Mouse (Mus musculus): Measurements from ENCODE around the gene Dip2b.
"Not testable (repeated sequence)": the region's sequence is repeated elsewhere in the genome, so short reads cannot be mapped to it uniquely, and the experiment has no call there.

Dip2b gene

DNA sequence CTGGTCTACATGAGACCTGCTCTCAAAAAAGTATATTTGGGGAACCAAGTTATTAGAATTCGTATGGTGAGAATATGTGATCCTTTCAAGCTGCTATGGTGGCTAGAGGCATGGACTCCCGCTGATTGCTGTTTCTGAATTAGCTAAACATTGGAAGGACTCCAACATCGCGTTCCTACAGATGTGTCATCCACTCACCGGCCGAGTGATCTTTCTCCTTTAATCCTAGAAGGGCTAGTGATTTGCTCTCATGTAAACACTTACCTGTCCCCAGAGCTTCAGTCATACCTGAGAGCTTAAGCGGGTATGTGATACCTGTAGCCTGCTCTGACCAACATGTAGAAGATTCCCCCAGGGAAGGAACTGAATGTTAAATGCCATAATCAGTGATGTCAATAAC lies 182.5 kb downstream of the Dip2b start:
- DNase-seq (ENCODE audit: low spot score) = no peak

- no peak for DNase-seq (ENCODE audit: low spot score)
Observed at GRCm38 (mm10) chr15:100225381-100225780, 186.9 kb downstream of the Dip2b start.

DNA sequence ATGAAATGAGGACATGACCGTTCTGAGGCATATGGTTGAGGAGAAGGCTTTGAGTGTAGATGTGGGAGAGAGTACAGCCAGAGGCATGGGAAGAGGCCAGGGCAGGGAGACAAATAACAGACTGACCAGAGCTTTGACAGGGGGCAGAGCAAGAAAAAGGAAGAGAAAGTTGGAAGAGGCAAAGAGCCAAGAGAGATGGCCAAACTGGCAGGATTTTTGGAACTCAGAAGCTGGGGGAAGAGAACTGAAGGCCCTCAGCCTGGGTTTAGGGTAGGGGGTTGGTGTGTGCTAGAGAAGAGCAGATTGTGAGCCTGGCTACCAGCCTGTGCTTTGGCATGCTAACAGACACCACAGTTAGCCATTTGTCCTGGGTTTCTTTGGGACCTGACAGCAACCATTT lies 187.4 kb downstream of the Dip2b start:
- no peak for DNase-seq (ENCODE audit: low spot score)

DNA sequence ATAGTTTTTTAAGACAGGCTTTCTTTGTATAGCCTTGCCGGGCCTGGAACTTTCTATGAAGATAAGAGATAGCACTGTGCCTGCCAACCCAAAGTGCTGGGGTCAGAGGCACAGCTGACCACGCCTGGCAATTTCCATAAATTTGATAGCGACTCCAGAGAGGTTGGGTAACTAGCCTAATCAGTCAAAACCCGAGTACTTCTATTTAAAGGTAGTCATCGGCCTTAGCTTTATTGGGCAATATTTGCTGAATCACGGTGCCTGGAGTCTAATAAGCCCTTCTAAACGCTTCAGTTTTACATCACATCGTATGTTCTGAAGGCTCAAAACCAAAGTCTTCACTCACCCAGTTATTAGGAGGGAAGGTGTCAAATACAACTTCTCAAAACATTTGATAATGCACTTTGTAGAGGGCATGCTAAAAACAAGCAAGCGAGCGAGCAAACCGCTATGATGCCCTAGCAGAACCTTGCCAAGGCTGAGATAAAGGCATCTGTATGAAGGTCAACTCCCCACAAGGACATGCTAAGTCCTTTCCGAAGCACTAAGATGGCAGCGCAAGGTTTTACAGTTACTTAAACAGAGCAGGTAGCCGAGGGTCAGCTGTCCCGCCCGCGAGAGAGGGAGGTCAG lies 188.7 kb downstream of the Dip2b start:
- peak; percentile 87 for DNase-seq (ENCODE audit: low spot score)

GRCm38 (mm10) chr15:100227663-100228534 lies 189.4 kb downstream of the Dip2b start, which contains the start of gene Atf1:
TSS of gene Atf1 (plus strand) at chr15:100227819.
- DNase-seq (ENCODE audit: low spot score) = peak; percentile 60

DNA sequence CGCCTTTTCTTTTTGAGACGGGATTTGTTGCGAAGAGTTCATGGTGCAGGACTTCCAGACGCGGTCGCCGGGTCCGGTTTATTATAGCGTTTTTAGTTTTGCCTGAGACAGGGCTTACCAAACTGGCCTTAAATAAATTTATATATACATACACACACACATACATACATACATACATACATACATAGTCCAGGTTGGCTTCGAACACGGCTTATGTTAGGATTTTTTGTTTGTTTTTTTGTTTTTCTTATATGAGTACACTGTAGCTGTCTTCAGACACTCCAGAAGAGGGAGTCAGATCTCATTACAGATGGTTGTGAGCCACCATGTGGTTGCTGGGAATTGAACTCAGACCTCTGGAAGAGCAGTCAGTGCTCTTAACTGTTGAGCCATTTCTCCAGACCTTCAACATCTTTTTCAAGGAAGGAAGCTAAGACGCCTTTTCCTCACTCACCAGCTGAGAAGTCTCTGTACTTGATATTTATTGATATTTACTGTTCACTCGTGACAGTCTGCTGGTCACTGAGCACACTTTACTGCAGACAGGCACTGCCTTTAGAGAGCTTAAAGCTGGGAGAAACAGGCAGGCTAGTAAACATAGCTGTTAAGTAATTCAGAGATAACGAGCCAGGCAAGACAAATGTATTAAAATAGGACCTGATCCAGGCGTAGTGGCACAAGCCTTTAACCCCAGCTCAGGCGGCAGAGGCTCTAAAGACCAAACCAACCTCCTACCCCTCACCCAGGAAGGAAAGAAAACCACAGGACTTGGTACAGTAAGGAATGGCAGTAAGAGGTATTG lies 190.3 kb downstream of the Dip2b start:
- peak; percentile 9 for DNase-seq (ENCODE audit: low spot score)

DNA sequence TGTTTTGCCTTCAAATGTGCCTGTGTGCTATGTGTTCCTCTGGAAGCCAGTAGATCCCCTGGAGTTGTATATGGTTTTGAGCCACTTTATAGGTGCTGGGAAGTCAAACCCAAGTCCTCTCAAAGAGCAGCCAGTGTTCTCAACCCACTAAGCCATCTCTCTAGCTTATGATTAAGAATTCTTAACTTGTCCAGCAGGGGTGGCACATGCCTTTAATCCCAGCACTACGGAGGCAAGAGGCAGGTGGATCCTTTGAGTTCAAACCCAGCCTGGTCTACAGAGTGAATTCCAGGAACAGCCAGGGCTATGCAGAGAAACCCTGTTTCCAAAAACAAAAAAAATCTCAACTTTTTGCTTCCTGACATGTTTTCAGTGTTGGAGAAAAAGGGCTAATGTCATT lies 192.2 kb downstream of the Dip2b start:
- DNase-seq (ENCODE audit: low spot score) = no peak

DNA sequence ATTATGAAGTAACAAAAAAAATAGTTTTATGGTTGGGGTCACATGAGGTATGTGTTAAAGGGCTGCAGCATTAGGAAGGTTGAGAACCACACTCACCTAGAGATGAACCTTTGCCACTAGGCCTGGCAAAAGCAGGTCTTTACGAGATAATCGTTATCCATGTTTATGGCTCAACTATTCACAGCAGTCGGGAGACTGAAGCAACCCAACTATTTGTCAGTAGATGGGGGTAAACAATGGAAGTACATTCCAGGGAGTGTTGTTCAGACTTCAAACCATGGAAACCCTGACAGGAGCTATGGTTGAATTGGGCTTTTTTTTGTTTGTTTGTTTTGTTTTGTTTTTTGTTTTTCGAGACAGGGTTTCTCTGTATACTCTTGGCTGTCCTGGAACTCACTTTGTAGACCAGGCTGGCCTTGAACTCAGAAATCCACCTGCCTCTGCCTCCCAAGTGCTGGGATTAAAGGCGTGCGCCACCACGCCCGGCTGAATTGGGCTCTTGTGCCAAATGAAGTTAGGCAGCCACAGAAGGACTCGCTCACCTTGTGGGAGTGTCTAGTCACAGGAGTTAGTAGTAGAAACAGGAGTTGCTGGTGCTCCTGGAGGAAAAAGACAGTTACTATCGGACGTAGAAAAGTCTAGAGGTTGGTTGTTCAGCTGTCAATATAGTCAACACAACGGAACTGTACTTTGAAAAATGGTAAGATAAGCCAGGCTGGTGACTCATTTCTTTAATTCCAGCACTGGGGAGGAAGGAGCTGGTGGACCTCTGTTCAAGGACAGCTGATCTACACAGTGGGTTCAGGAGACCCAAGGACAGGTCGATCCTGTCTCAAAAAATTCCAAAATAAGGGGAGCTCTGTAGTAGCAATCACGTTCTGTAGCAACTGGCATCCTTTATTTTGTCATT lies 193.4 kb downstream of the Dip2b start:
- DNase-seq (ENCODE audit: low spot score) = no peak

DNA sequence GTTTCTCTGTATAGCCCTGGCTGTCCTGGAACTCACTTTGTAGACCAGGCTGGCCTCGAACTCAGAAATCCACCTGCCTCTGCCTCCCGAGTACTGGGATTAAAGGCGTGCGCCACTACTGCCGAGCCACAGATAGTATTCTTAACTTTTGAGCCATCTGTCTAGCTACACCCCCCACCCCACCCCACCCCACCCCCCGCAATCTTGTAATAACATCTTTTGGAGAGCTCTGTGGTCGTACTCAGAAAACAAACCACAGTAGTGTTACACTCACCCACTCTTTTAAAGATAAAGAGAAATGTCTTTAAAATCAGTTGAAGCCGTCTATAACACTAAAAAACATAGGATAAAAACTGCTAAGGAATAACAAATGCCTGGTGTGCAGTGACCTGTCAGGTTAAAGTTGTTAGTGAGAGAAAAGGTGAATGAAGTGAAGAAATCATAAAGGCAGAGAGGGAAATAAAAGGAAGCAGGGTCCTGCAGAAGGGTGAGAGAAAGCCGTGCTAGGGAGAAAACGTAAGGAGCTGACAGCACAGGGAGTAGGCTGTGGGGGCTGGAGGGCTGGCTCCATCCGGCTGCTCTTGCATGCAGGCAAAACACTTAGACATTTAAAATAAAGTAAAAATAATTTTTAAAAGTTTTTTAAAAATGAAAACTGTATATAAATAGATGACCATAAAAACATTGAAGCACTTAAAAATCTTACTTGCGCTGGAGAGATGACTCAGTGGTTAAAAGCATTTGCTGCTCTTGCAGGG lies 196.9 kb downstream of the Dip2b start:
- no peak for DNase-seq (ENCODE audit: low spot score)

- DNase-seq (ENCODE audit: low spot score) = no peak
Observed at GRCm38 (mm10) chr15:100236952-100237351, 198.5 kb downstream of the Dip2b start.

- no peak for DNase-seq (ENCODE audit: low spot score)
Observed at GRCm38 (mm10) chr15:100241780-100242179, 203.3 kb downstream of the Dip2b start.

- DNase-seq (ENCODE audit: low spot score) = no peak
Observed at GRCm38 (mm10) chr15:100245951-100246350, 207.5 kb downstream of the Dip2b start.

DNA sequence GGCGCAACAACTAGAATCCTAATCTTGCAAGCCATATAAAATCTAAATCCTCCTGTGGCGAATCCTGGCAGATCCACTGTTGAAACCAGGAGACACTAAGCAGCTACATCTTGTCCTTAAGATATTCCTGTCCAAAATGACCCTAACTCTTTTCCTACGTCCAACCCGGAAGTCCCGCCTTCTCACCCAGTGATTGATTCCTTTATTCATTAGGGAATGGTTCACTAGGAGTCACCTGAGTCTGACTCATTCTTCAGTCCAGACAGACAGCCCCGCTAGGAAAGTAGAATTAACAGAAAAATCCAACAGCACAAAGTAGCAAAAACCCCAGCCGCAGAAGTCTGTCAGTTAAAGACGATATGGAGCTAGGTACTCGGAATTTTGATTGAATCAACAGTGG lies 208.8 kb downstream of the Dip2b start:
- DNase-seq (ENCODE audit: low spot score) = no peak

- DNase-seq (ENCODE audit: low spot score) = no peak
Observed at GRCm38 (mm10) chr15:100248665-100249433, 210.4 kb downstream of the Dip2b start.

- DNase-seq (ENCODE audit: low spot score) = no peak
Observed at GRCm38 (mm10) chr15:100251153-100251780, 212.8 kb downstream of the Dip2b start.

GRCm38 (mm10) chr15:100256386-100256785 lies 217.9 kb downstream of the Dip2b start:
- no peak for DNase-seq (ENCODE audit: low spot score)

DNA sequence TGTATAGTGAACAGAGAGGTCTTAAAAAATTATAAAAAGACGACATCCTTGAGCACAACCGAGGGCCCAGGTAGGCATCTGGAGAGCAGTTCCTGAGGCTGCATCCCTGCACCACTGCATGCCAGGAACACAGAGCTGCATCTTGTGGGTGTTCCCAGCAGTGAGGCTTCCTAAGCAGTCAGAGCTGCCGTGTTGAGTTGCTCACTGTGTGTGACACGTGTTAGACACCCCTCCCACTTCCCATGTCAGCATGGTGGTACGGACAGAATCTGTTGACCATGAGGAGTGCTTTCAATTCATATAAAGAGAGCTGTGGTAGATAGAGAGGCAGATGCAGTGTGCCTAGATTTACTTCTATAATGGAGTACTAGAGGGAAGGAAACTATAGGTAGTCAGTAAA lies 218.8 kb downstream of the Dip2b start:
- DNase-seq (ENCODE audit: low spot score) = no peak

DNA sequence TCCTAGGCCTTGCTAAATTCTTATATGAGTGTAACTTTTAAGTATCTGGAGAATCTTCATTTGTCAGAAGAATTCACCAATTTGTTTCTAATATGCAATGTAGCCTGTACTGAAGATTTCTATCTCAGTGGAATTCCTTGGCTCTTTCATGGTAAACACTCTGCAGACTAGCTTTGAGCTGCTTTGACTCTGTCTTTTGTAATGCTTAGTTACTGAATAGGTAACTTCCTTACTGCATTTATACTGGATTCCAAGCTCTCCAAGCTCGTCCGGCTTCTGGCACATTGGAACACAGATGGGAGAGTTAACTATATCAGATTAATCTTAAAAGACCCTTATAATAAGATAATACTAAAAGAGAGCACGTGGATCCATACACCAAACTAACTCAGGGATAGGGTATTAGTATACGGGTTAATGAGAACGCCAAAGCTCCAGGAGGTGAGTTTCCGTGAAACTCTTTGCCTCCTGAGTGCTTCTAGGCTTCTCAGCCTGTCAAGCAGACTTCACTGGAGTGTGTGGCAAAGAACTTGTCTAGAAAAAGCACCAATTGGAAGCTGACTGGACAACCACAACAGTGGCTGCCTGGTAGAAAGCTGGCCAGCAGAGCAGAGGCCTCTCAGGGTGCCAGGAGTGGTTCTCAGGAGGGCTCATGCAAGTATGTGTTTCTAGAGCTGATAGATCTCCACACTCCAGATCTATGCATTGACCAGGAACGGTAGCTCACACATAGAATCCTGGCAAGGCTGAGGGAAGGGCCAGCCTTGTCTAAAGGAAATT lies 220.4 kb downstream of the Dip2b start:
- DNase-seq (ENCODE audit: low spot score) = no peak

- not testable (repeated sequence) for DNase-seq (ENCODE audit: low spot score)
Observed at GRCm38 (mm10) chr15:100260351-100260750, 221.9 kb downstream of the Dip2b start.

All from spleen, adult 12 weeks (tissue).